Mouse (Mus musculus) liver, embryonic 13.5 days (tissue): Measurements from ENCODE around the gene Tmeff2. TPM values are rescaled to one million over a fixed set of nuclear protein-coding genes. Genes with fewer than 3 reads are reported as not detected.

Experiments used
- ATAC-seq: fragments of 200-750 bp; cut with Nextera tagmentation; 2 replicates; pipeline ENCODE4 v1.8.0; 2017; ENCODE audit warnings: low read depth, mild to moderate bottlenecking, moderate number of reproducible peaks, moderate library complexity
- DNase-seq: peaks from one replicate; pipeline ENCODE4 v3.0.0; 2022
- H3K27ac ChIP-seq: fragments of 300-500 bp; sonication (generic); 2 replicates; pipeline ENCODE4 v1.5.1; 2015; ENCODE audit warnings: moderate library complexity, mild to moderate bottlenecking, inconsistent platforms
- H3K27me3 ChIP-seq: fragments of 300-500 bp; sonication (generic); 2 replicates; pipeline ENCODE4 v1.6.1; 2015; ENCODE audit warnings: mild to moderate bottlenecking, inconsistent platforms
- H3K36me3 ChIP-seq: fragments of 300-500 bp; sonication (generic); 2 replicates; pipeline ENCODE4 v1.6.1; 2015; ENCODE audit warnings: mild to moderate bottlenecking, inconsistent platforms
- H3K4me1 ChIP-seq: fragments of 300-500 bp; sonication (generic); replicated peaks from 2 replicates; pipeline ENCODE4 v1.6.1; 2015; ENCODE audit warnings: inconsistent platforms
- H3K4me2 ChIP-seq: fragments of 300-500 bp; sonication (generic); 2 replicates; pipeline ENCODE4 v1.6.1; 2015; ENCODE audit warnings: inconsistent platforms, mild to moderate bottlenecking, moderate library complexity
- H3K4me3 ChIP-seq: fragments of 300-500 bp; sonication (generic); replicated peaks from 2 replicates; pipeline ENCODE4 v1.5.1; 2015; ENCODE audit warnings: mild to moderate bottlenecking, inconsistent platforms
- H3K9ac ChIP-seq: fragments of 300-500 bp; sonication (generic); 2 replicates; pipeline ENCODE4 v1.6.1; 2015; ENCODE audit warnings: mild to moderate bottlenecking, inconsistent platforms
- H3K9me3 ChIP-seq: fragments of 300-500 bp; sonication (generic); replicated peaks from 2 replicates; pipeline ENCODE4 v1.6.1; 2016; ENCODE audit warnings: inconsistent platforms
- WGBS: fragments of 180-500 bp; shearing (Covaris S2); methylation state at CpG from one replicate; pipeline ENCODE4 v1.1.7; 2015; ENCODE audit not compliant: insufficient replicate concordance; 5-methylcytosine and 5-hydroxymethylcytosine counted together
- microRNA-seq: library from miRNA; unstranded; fragments of <30 nt; microRNA quantifications from one replicate; pipeline ENCODE4, GENCODE M21; 2016
- polyA plus RNA-seq: library from polyadenylated mRNA; unstranded; fragments of >200 nt; fragmentation: Nextera tagmentation; extraction: Ambion mirVana; gene quantifications from 2 replicates; pipeline ENCODE4 v1.2.1, GENCODE M21; 2015

Tmeff2 gene
- polyA plus RNA-seq, 1 experiment from 2014 or later, result 0.51 TPM

- DNase-seq (no peak), ATAC-seq (no peak)
- Histone ChIP-seq H3K27me3 (no peaks in the 10 kb centered on the region), H3K36me3 (no peaks in the 10 kb centered on the region), H3K9me3 (no peaks in the 10 kb centered on the region), H3K4me1 (no peaks in the 10 kb centered on the region), H3K27ac (no peak overlapping the region), H3K9ac (no peak overlapping the region), H3K4me3 (no peak overlapping the region), H3K4me2 (no peak overlapping the region)
- 63% methylated on average over 7 of the region's 7 CpGs for whole genome bisulfite sequencing
These were observed 324.7 kb downstream of the Tmeff2 start for GRCm38 (mm10) chr1:51225156-51225555.

Small RNA genes lying within 50 kb of the gene (microRNA-seq; reads per million reads assigned to microRNA genes)
- not detected for gene Gm25736
